Mouse (Mus musculus): Measurements from ENCODE around the gene Kcnab1.
"Not testable (repeated sequence)": the region's sequence is repeated elsewhere in the genome, so short reads cannot be mapped to it uniquely, and the experiment has no call there.

Kcnab1 gene

DNA sequence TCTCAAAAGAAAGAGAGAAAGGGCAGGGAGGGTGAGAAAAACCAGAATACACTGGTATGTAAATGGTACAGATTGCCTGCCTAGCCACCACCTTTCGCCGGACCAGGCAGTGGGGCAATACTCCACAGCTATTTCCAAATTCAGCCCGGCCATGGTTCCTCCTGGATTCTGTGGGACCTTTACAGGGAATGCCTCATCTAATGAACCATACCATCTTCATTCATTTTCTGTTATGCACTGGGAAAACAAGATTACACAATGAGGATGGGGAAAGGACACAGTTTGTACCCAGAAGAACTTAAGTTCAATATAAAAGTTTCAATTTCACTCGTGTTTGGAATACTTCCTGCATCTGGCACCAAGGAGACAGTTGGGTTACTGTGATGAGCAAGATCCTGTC is 263.4 kb downstream of the Kcnab1 start:
- DNase-seq, result no peak

DNA sequence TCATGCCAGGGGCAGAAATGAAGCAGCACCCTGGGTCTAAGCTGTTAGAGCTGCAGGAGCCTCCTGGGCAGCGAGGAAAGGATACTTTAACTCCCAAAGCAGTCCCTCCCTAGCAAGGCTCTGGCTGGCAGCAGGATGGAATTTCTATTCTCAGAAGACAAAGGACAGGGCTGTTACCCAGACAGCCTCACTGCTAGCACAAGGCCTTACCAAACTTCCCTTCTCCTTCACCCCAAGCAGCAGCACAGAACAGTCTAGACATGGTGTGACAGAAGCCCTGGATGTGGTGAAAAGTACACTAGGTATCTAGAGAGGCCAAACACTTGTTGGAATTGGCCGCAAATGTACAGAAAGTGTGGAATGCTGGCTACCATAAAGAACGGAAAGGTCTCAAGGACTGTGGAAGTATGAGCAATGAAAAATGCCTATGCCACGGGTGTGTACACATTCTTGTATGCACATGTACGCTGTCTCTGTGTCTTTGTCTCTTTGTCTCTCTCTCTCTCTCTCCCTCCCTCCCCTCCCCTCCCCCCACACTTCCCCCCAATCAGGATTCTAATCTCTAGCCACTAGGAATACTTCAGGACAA is 264.5 kb downstream of the Kcnab1 start:
- no peak for DNase-seq

DNA sequence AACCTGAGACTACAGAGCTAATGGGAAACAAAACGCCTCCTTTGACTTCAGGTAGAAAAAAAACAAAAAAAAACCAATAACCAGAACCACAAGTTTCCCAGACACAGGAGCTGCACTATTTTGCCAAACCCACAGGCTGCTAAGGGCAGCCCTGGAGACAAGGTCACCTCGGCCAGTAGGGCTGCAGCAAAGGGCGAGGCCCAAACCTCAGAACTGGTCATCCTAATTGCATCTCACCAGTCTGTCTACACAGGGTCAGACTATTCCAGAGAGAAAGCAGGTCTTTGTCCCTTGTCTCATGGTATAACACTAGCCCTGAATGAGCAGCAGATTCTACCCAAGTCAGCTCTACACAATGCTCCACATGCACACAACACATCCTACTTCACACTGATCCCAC is 265.5 kb downstream of the Kcnab1 start:
- no peak for DNase-seq

DNA sequence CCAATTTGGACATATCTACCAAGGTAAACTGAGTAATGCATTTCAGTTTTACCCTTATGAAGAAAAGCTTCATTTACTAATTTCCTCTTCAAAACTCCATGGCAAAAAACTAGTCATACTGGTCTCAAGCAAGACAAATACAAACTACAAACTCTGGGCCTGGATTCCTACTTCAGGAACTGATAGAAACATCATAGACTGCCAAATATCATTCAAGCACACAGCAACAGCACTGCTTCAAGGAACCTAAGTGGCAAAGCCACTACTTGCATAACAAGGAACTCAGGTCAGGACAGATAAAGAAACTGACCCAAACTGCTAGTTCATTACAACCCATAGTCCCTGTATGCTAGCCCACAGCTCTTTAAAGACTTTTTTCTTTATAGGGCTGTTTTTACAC is 269.5 kb downstream of the Kcnab1 start:
- DNase-seq, result no peak

DNA sequence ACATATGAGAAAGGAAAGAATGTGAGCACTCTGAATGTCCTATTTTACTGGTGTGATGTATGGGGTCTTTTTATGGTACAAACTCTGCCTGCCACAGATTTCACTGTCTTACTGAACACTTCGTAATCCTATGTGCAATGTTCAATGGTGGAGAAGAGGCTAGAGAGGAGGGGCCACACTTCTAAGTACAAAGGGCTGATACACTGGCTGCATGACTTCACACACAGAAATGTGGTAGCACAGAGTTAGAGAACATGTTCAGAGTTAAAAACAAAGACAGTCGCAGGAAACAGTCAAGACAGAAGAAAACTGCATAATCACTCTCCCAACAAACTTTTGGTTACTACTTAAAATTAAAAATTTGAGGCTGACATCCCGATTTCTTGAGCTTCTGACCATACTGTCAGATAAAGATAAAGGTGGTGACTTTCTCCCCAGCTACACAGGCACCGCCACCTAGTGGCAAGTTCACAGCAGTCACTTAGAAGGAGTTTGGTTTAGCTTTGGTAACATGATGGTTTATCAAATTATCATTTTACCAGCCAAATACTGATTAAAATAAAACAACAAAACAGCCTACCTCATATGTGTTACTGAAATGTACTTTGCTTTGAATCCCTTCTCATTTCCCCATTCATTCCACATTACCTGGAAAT is 270.8 kb downstream of the Kcnab1 start:
- DNase-seq, result peak; percentile 41 to 73

DNA sequence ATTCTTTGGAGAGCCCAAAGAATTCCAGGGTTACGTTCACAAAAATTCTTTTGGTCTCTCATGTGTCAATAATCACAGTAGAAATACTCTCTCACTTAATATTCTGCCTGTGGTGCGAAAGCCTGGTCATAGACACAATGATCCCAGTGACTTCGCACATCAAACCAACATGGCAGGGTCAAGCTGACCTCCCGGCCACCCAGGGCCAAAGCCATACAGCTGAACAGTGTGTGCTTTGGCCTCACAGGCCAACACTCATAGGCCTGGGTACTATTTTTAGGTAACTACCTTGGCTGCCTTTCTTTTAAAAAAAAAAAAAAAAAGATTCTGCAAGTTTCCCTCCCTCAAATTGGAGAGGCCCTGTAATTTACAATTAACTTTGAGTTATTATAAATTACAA is 271.9 kb downstream of the Kcnab1 start:
- DNase-seq, result no peak

DNA sequence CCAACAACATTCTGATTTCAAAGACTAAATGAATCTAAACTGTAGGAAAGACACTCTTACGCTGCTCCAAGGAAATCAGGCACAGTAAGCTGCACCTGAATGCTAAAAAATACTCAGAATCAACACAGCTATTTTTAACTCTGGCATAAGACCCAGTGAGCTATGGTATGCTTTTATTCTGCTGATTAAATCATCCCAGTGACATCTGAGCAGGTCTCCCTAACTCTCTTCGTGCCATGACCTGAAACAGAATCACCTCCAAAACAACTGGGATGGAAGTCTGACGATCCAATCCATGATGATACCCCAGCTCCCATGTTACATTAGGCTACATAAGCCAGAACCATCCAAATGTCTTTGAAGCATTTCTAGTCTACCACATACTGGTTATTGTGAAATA is 275.2 kb downstream of the Kcnab1 start:
- no peak for DNase-seq

DNA sequence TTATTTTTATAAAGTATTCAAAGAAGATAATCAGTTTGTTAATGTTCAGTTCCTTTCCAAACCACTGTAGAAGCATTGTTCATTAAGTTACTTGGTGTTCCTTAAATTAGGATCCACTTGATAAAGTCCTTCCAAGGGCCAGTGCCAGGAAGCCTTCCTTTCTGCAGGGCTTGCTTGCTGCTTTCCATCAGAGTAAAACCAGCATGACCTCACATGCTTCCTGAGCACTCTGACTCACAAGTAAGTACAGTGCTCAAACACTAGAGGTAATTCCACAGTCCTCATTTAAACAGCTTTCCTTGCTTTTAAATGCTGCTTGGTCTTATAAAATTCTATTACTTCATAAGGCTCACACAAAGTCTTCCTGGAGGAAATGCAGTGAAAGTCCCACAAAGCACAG is 276.6 kb downstream of the Kcnab1 start:
- no peak for DNase-seq

DNA sequence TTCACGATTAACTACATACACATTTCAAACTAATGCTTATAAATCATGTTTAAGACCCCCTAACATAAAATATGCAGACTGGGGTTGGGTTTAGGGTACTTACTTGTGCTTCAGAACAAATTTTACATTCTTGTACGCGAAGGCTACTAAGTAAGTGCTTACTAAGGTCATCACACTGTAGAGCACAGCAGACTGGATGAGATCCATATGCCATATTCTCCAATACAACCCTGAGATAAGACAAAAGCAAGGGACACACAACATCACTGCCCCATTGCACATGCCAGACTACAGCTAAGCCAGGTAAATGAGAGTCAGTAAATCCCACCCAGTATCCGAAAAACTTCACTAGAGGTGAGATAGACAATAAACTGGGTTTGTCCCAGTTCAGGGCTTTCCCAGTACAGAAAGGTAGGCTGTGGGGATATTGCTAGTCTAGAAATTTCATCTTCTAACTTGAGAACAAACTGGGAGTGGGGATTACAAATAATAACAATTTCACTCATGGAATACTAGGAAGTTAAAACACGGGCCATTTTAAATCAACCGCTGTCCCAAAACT is 282.1 kb downstream of the Kcnab1 start:
- no peak for DNase-seq

DNA sequence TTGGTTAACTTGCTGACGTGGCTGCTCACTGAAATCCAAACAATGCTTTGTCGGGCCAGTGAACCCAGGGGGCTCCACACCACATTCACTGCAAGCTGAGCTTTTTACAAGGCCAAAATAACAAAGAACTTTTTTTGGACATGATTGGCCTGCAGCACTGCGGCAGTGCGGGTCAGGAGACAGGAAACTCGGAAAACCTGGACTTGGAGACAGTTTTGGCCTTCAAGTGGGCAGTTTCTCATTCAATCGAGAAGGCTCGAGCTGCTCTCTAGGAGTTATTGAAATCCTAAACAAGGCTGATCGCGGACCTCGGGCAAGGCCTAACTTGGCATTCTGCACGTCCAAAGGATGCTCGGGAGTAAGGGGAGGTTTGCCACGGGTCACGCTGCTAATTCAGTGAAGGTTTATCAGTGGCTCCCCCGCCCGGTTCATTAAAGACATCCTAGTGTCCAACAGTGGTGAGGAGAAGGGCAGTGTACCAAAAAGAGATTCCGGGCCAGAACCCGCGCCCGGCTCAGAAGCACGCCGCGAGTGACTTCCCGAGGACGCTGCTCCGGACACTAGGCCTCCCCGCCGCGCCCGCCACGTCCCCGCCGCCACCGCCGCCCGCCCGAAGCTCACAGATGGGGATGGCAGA is 282.7 kb downstream of the Kcnab1 start:
- no peak for DNase-seq

DNA sequence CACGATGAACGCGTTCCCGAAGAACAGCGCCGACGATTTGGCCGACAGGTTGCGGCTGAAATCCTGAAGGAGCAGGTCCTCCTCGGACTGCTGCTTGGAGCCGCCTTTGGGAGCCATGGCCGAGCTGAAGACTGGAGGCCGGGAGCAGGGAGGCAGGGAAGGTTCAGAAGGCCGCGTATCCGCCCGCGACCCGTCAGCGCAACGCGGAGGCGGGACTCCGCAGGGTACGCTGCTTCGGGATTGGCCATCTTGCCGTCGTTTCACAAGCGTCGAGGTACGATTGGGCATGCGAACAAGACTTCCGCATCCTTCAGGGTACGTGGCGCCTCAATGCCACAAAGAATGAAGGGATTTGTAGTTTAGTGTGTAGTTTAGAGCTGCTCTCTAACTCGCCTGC is 283.2 kb downstream of the Kcnab1 start, which contains the start of gene Ssr3:
Ssr3 (minus strand) TSS at position 203 of the 397 bp plus-strand sequence.
- DNase-seq, result peak; percentile 97 to 98

DNA sequence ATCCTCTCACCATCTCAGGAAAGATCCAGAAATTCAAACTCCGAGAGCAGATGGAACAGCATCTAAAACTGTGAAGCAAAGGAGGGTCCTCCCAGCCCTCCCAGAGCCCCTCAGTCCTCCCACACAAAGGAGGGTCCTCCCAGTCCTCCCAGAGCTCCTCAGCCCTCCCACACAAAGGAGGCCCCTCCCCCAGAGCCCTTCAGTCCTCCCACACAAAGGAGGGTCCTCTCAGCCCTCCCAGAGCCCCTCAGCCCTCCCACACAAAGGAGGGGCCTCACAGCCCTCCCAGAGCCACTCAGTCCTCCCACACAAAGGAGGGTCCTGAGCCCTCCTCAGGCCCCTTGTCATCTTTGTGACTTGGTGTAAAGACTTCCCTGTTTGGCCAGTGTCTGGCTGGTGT is 285.9 kb downstream of the Kcnab1 start:
- not testable (repeated sequence) for DNase-seq

DNA sequence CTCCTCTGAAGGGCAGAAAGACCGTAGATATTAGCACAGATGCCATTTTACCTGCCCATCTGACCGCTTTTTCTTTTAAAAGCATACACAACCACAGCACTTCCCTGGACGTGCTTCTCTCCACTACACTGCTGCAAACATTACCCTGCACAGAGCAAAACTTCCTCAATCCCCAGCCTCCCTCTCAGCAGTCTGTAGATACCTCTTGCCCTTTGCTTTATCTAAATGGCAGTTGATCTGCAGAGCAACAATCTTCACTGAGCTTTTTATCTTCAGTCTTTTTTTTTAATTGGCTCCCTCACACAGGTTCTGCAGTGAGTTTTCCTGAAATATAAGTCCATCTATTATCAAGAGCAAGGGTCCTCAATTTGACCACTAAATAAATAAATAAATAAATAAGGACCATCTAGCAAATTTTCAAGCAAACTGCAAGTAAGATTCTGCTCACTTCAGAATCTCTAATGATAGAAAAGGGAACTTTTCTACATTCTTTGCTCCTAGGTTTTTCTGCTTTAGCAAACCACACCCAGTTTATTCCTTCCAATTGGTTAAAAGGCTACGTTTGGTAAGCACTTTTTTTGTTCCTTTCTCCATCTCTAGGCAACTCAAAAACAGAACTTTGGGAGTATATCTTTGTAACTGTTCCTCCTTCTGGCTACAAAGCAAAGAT is 287.8 kb downstream of the Kcnab1 start:
- DNase-seq, result no peak

DNA sequence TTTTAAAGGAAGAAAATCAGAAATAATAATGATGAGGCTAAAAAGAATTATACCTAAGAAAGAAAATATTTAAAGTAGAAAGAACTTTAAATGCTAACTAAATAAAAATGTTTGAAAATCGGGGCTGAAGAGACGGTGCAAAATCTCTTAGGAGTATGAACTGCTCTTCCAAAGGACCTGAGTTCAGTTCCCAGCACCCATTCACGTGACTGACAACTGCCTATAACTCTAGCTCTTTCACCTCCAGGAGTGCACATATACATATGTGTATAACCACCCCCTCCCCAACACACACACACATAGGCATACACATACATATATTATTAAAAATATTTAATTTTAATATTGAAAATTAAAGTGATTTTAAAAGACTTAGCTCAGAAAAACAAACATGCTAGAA is 288.4 kb downstream of the Kcnab1 start:
- no peak for DNase-seq

DNA sequence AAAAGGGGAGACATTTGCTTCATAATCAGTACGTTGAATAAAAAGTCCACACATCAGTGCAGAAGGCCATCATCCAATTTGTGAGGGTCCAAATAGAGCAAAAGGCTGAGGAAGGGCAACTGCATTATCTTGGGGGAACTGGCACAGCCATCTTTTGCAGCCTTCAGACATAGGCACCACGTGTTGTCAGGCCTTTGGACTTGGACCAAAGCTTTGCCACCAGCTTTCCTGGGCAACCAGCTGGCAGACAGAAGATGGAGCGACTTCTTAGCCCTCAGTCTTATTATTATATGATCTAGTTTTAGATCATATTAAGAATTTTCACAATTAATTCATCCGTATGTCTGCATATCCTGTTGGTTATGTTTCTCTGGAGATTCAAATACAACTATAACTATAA is 296.6 kb downstream of the Kcnab1 start:
- DNase-seq, result no peak

DNA sequence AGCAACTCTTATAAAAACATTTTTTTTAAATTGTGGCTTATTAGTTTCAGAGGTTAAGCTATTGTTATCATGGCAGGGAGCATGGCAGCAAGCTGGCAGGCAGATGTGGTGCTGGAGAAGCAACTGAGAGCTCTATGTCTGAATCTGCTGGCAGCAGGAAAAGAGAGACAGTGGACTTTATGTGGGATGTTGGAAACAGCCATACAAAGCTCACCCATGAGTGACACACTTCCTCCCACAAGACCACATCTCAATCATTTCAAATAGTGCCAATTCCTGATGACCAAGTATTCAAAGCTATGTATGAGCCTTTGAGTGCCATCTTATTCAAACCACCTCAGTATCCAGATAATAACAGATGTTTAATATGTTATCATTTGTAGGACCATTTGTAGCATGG is 298.7 kb downstream of the Kcnab1 start:
- no peak for DNase-seq

DNA sequence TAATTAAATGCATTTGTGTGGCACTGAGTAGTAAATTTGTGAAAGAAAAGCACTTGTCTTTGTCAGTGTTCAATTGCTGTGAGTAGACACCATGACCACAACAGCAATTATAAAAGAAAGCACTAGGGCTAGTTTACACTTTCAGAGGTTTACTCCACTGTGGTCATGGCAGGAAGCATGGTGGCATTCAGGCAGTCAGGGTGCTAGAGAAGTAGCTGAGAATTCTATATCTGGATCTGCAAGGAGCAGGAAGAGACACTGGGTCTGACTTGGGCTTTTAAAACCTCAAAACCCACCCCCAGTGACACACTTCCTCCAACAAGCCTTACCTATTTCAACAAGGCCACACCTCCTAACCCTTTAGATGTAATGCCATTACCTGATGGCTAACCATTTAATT is 307.4 kb downstream of the Kcnab1 start:
- no peak for DNase-seq

DNA sequence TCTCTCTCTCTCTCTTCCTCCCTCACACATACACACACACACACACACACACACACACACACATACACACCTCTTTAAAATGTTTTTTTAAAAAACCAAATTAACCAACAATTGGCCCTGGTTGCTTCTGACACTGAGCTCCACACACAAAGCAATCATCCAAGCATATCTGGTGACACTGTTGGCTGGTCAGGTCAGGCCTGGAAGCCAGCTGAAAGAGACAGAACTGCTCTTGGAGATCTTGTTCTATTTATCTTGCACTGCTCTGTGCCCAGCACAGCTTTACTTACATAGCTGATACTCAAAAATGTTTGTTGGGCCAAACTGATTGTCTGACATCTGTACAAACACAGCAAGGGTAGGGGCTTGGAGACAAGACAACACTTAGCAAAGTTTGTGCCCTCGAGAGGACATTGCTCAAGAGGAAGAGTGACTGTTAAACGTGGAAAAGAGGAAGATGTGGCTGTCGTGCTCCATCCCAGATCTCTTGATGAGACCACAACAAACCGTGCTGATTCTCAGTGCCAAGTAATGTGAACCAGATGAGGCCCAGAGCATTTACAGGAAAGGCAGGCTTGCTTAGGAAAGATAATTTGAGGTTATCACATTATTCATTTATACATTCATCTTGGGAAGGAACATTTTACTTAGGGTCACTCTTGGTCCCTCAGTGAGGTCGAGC is 308.9 kb downstream of the Kcnab1 start:
- DNase-seq, result no peak

DNA sequence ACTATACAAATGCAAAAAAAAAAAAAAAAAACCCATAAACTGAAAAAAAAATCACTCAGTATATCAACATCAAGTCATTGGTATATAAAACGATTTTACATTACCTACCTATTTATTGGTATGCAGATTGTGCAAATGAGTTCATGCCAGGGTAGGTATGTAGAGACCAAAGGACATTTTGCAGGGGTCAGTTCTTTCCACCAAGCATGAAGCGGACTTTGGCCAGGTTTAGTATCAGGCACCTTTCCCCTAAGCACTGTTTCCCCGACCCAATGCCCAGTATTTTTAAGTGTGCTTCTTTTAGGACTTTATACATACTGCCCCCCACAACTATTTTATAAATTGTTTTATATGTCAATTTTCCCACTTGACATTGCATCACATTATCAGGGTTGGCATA is 310.5 kb downstream of the Kcnab1 start:
- no peak for DNase-seq
